Mouse (Mus musculus) adrenal gland (tissue): ENCODE measurements around the gene Aldoc.

Experiments
- intact Hi-C: fragments of 180-260 bp; cut with DNase I; formaldehyde crosslinking; loops from one replicate; pipeline ENCODE4 v1.15.1; 2025
- long read RNA-seq, 2 experiments: library from polyadenylated mRNA; unstranded; transcript quantifications; one replicate each; pipeline ENCODE4 v2.0.0; 2020; ENCODE audit warnings: borderline replicate concordance in 1 of 2; ENCODE audit not compliant: insufficient replicate concordance in 1 of 2

Gene Aldoc
- long read RNA-seq, experiment 1, transcript Aldoc-201 (9 exons, 2,786 nt): major isoform, 18 of 21 reads
- long read RNA-seq, experiment 1, partial matches to known transcripts: 0 of 21 reads
- long read RNA-seq, experiment 1, other reads (novel, unspliced or antisense): 2 of 21 reads
- long read RNA-seq, experiment 2, transcript Aldoc-201 (9 exons, 2,786 nt): major isoform, 27 of 29 reads
- long read RNA-seq, experiment 2, partial matches to known transcripts: 2 of 29 reads
- long read RNA-seq, experiment 2, other reads (novel, unspliced or antisense): 0 of 29 reads

GRCm38 (mm10) chr11:78322860-78323259 lies at the start of gene Aldoc:
Gene Aldoc (plus strand): TSS chr11:78322968.
- intact Hi-C loops: no loop called here

GRCm38 (mm10) chr11:78275596-78275995 lies 47.2 kb upstream of the Aldoc start:
- intact Hi-C loops: loop anchor here (5.0 kb wide), 1 partner anchor 72 kb away; no protein-coding TSS in a partner anchor

GRCm38 (mm10) chr11:78276169-78276568 lies 46.6 kb upstream of the Aldoc start:
- intact Hi-C loops: loop anchor here (5.0 kb wide), 1 partner anchor 71 kb away; no protein-coding TSS in a partner anchor

- intact Hi-C loops: loop anchor here (5.0 kb wide), 1 partner anchor 68 kb away; no protein-coding TSS in a partner anchor
These were observed 43.9 kb upstream of the Aldoc start for GRCm38 (mm10) chr11:78278853-78279252.

- intact Hi-C loops: loop anchor here (5.0 kb wide), 1 partner anchor 68 kb away; no protein-coding TSS in a partner anchor
These were observed 43.2 kb upstream of the Aldoc start for GRCm38 (mm10) chr11:78279586-78279985.

GRCm38 (mm10) chr11:78289146-78289763 lies 33.5 kb upstream of the Aldoc start:
- intact Hi-C loops: no loop called here

GRCm38 (mm10) chr11:78290654-78291053 lies 32.1 kb upstream of the Aldoc start, which contains the start of gene BC030499:
Gene BC030499 (plus strand): TSS chr11:78290841.
- intact Hi-C loops: no loop called here

GRCm38 (mm10) chr11:78294585-78294984 lies 28.2 kb upstream of the Aldoc start:
- intact Hi-C loops: no loop called here

GRCm38 (mm10) chr11:78300917-78301316 lies 21.9 kb upstream of the Aldoc start:
- intact Hi-C loops: no loop called here

- intact Hi-C loops: no loop called here
These were observed 21.2 kb upstream of the Aldoc start, which contains the start of gene Spag5 for GRCm38 (mm10) chr11:78301357-78302084. Gene Spag5 (plus strand): TSS chr11:78301529.

GRCm38 (mm10) chr11:78305272-78305671 lies 17.5 kb upstream of the Aldoc start:
- intact Hi-C loops: no loop called here

- intact Hi-C loops: no loop called here
These were observed 11.8 kb upstream of the Aldoc start for GRCm38 (mm10) chr11:78310861-78311511.

GRCm38 (mm10) chr11:78313662-78314061 lies 9.1 kb upstream of the Aldoc start:
- intact Hi-C loops: no loop called here

GRCm38 (mm10) chr11:78318411-78318810 lies 4.4 kb upstream of the Aldoc start:
- intact Hi-C loops: no loop called here

GRCm38 (mm10) chr11:78322076-78322831 lies 514 bp upstream of the Aldoc start:
- intact Hi-C loops: no loop called here

- intact Hi-C loops: no loop called here
These were observed 1.4 kb downstream of the Aldoc start for GRCm38 (mm10) chr11:78324000-78324785.

- intact Hi-C loops: no loop called here
These were observed 2.2 kb downstream of the Aldoc start for GRCm38 (mm10) chr11:78324965-78325364.

- intact Hi-C loops: no loop called here
These were observed 4.4 kb downstream of the Aldoc start for GRCm38 (mm10) chr11:78327215-78327614.

GRCm38 (mm10) chr11:78327634-78328511 lies 5.1 kb downstream of the Aldoc start, which contains the start of gene Pigs:
Gene Pigs (plus strand): TSS chr11:78328415.
- intact Hi-C loops: no loop called here
